Mouse (Mus musculus): ENCODE measurements around the gene Grcc10.

The Grcc10 gene

DNA sequence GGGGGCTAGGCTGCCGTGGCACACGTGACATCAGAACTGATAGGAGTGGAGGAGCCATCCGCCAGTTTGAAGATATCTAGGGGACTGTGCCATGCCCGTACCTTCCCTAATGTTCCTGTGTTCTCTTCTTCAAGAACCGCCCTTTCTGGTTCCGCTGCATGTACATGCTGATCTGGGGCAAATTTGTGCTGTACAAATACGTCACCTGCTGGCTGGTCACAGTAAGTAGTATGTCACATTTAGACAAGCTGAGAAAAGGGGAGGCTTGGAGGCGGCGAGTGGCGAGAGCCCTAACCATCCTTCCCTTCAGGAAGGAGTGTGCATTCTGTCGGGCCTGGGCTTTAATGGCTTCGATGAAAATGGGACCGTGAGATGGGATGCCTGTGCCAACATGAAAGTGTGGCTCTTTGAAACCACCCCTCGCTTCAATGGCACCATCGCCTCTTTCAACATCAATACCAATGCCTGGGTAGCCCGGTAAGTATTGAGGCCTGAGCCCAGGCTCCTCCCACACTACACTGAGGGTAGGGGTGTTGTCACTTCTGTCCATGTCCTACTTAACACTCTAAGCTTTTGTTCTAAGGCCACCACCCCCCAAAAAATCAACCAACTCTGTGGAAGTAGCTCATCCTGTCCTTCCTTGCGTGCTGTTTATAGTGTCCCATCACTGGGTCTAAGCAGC is 38.9 kb downstream of the Grcc10 start:
- no peak for DNase-seq (ENCODE audit: low spot score in 2 of 2)

DNA sequence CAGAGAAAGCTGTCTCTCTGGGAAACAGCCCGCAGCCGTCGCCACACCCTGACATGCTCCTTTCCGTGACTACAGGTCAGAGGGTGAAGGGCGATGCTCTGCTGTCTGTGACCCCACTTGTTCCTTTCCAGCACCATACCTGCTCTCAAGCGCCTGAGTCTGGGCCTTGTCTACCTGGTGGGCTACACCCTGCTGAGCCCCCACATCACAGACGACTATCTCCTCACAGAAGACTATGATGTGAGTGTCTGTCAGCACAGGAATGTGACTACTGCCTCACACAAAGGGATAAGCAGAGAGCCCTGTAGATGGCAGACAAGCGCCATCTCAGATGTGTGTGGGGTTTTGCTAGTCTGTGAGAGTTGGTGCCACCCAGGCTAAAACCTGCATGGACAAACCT is 39.8 kb downstream of the Grcc10 start:
- no peak for DNase-seq (ENCODE audit: low spot score in 2 of 2)

DNA sequence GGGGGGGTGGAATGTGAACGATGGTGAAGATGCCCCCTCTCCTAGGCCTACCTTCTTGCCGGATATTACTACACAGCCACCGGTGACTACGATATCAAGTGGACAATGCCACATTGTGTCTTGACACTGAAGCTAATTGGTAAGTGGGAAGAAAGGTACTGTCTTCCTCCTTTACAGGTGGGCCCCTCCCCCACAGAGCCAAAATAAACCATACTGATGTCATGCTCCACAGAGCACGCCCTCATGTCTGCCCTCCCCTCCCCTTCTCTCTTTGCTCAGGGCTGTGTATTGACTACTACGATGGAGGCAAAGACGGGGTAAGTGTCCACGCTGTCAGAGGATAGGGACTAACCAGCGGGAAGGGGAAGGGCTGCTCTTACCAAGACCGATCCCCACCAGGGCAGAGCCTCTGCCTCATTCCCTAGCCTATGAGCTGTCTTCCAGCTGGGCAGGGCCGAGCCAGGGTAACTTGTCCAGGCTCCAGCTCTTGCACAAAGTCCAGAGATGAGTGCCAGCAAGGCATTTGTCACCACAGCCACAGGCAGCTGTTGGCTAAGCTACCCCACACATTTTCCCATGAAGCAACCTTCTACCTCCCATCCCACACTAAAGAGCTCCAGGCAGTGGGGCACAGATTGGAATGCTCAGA is 41.1 kb downstream of the Grcc10 start:
- no peak for DNase-seq (ENCODE audit: low spot score in 2 of 2)

DNA sequence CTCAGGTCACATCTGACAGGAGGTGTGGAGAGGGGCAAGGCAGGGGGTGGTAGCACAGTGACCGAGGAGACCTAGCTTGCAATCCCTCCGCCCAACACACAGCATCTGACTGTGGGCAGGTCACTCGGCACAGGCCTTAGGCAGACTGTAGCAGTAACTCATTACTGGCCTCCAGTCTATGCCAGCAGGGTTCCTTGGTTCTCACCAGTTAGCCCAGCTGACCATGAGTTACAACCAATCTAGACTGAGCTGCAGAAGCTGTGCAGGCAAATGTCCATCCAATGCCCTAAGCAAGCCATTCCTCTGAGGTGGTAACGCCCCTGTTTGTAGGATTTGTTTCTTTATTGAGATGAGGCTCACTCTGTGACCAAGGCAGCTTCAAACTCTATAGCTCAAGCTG is 41.8 kb downstream of the Grcc10 start:
- no peak for DNase-seq (ENCODE audit: low spot score in 2 of 2)

DNA sequence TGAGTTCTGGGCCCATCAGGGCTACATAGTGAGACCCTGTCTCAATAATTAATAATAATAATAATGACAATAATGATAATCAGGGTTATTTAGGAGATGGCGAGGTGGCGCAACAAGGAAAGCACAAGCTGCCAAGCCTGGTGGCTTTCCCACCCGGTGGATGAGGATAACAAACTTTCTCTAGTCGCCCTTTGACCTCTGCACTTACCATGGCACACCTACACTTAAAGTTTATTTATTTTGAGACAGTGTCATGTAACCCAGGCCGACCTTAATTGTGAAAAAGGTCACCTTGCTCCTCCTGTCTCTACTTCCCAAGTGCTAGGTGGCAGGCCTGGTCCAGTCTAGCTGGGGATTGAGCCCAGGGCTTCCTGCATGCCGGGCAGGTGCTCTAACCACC is 42.4 kb downstream of the Grcc10 start:
- DNase-seq (ENCODE audit: low spot score in 2 of 2), result no peak

DNA sequence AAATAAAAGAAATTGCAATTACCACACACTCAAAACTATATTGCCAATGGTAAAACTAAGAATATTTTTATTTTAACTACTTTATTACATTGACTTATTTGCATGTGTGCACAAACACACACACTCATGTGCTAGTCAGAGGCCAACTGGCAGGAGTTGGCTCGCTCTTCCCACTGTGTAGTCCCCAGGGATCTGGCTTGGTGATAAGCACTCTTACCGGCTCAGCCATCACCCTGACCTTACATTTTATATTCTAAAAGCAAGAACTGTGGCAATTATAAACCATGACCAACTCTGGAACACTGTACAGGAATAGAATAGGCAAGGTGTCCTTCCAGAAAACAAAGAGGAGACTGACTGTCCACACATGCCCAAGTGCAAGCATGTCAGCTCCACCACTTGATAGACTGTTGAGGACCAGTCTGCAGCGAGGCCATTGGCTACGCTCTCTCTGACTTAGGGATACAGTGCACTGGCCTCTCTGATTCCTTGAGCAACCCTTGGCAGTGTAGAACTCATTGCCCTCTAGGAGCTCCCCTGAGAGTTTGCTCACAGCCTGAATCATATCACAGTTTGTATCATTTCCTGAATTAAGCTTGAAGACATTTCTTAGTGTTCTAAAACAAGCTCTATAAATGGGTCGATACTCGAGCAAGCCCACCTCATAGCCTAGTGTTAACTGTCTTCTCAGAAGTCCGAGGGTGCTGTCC is 44.6 kb downstream of the Grcc10 start:
- DNase-seq (ENCODE audit: low spot score in 2 of 2), result no peak

DNA sequence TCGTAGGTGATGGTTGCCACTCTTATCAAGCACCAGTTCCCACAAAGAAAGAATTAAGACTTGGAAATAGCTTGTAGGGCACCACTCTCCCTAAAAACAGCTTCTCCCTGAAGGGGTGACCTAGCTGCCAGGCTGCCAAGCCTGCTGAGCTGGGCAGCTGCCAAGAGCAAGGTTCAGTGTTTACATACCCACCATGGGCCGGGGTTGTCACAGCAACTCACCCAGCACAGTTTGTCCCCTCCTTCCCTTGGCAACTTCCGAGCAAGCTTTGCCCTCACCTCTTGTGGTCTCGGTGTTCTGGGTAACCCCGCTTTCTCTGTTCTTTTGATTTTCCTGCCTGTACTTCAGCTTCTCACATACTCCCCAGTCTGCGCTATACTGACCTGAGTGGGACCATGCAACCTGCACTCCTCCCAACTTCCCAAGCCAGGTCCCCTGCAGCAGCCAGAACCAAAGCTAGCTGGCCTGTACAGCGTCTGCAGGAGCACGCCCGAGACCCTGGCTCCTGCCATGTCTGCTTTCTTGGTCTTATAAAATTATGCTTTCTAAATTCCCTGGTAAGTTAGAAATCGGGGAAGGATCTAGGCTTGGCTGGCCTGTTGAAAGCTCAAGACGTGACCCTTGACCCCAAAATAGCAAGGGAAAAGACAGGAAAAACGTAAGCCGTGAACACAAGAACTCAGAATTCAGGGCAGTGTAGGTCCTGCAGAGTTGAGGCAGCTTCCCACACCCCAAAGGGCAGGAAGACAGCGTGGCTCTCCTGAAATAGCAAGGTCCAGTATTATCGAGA is 46.8 kb downstream of the Grcc10 start:
- DNase-seq (ENCODE audit: low spot score in 2 of 2), result no peak

DNA sequence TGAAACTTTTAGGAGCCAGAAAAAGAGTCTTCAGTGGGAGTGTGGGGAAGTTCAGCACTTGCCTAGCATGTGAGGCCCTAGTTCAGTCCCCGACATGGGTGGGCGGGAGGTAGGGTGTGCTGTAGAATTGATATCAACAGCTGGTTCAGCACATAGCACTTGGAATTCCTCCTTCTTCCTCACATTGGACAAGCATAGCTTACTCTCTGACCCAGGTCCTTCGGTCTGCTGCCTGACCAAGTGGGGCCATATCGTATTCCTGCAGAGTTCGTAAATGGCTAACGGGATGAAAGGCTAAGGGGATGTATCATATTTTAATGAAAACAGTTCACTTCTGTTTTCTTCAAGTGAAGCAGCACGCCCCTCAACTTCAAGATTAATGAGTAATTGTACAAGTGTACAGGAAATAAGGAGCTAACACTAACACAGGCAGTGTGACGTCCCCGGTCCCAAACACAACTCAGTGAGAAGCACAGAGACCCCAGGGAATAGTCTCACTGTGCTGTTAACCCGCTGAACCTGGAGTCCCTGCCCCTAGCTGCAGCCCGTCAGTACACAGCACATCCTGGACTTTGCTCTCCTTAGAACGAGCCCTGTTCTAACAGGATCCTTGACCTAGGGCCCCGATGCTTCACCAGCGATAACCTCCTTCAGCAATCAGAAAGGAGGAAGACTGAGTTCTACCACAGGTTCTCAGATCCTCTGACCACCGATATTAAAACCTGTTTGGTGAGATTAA is 47.8 kb downstream of the Grcc10 start:
- DNase-seq (ENCODE audit: low spot score in 2 of 2), result no peak

DNA sequence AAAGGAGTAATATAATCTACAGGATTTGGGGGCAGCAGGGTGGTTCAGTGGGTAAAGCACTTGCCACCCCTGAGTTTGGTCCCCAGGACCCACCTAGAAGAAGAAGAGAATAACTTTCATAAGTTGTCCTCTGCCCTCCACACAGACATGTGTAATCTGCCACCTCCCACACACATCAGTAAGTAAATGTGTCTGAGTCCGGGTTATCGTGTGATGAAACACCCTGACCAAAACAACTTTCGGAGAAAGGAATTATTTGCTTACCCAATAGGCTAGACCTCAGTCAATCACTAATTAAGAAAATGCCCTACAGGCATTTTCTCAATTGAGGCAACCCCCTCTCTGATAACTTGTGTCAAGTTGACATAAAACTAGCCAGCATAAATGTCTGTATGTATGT is 50.7 kb downstream of the Grcc10 start:
- DNase-seq (ENCODE audit: low spot score in 2 of 2), result no peak

Data from frontal cortex, postnatal 25 days (tissue).